Mouse (Mus musculus): ENCODE data around the gene Tgoln1.

DNA sequence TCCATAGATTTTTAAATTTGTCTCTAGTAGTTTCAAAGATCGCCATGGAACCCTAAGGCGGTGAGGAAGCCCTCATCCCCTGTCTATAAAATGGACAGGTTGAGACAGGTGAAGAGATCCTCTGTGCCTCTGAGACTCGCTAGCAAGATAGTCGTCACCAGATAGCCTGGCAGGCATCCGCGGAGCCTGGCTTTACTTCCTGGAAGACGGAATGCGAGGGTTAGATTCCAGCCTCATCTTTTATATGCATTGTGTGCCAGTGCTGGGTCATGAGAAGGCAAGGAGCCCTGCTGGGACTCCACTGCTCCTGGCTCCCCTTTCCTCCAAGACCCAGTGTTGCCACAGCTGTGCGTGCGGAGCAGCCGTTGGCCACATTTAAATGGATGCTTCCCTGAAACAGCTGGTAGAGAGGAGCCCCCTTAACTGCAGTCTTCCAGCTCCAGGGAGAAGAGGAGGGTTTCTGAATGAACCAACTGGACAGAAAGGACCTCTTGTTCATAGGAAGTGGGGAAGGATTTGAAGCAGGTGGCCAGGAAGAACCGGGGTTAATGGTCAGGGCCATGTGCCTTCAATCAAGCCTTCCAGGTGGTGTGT, 31.3 kb upstream of the Tgoln1 start:
- TF ChIP-seq CTCF (IDR thresholded peaks at IDR 0.05; ENCODE audit: borderline replicate concordance, insufficient read depth, low read length) = no peak
- no peak for TF ChIP-seq POLR2A (IDR thresholded peaks at IDR 0.05; ENCODE audit: low read depth, low read length)
